18 mouse cellular contexts compared by ENCODE assay signal in genomic region chr6:83501524-83502310, GRCm38 (mm10). TPM values are rescaled to one million over a fixed set of nuclear protein-coding genes. Genes with fewer than 3 reads are reported as not detected.
DNase-seq lines count a peak whose midpoint lies in the region; ATAC-seq and TF ChIP-seq lines count a peak whose summit lies in the region.
"Had no signal": no experiment of that assay in that cellular context is flagged by ENCODE, and none has a peak within 500 bp of the region (broad histone marks: within the 10 kb centered on the region; RNA-seq: fewer than 3 reads in every experiment).

No protein-coding gene starts in this region.

- peak overlapping the region; percentile 6; the same call in 1 of the 2 replicates for H3K27ac ChIP-seq in heart, postnatal 0 days (ENCODE audit: low read depth)
- 0 out of 2 replicates have a peak overlapping the region, but pooled peaks have one; percentile 4 for H3K27ac ChIP-seq in liver, embryonic 16.5 days (ENCODE audit: low read length)
- H3K27ac ChIP-seq: forebrain, embryonic 15.5 days; heart, embryonic 10.5 days; hindbrain, embryonic 15.5 days; liver, embryonic 12.5 days; neural tube, embryonic 15.5 days had no signal

- no peaks in the 10 kb centered on the region for H3K9me3 ChIP-seq in heart, postnatal 0 days (replicated peaks; ENCODE audit: control insufficient read depth, low read length)
- no peaks in the 10 kb centered on the region for H3K9me3 ChIP-seq in liver, embryonic 16.5 days (replicated peaks; ENCODE audit: control insufficient read depth, low read length)
- H3K9me3 ChIP-seq: forebrain, embryonic 15.5 days; heart, embryonic 10.5 days; hindbrain, embryonic 15.5 days; liver, embryonic 12.5 days; neural tube, embryonic 15.5 days had no signal

- TF ChIP-seq EP300 in heart, postnatal 0 days (IDR thresholded peaks at IDR 0.05; ENCODE audit: low read depth), result no peak

- H3K27me3 ChIP-seq in heart, postnatal 0 days (ENCODE audit: control insufficient read depth, insufficient read depth, low read length), result no peaks in the 10 kb centered on the region
- H3K27me3 ChIP-seq in liver, embryonic 16.5 days (ENCODE audit: control insufficient read depth, insufficient read depth, low read depth, low read length), result no peaks in the 10 kb centered on the region
- H3K27me3 ChIP-seq: forebrain, embryonic 15.5 days; hindbrain, embryonic 15.5 days; liver, embryonic 12.5 days; neural tube, embryonic 15.5 days had no signal

- no peak for TF ChIP-seq CTCF in heart, postnatal 0 days (IDR thresholded peaks at IDR 0.05; ENCODE audit: low read depth)

- DNase-seq in heart, postnatal 0 days (ENCODE audit: low spot score), result no peak
- no peak for DNase-seq in heart, postnatal 36 days
- DNase-seq in liver, result no peak
- peak; percentile 90 for DNase-seq in fat pad, adult 2 months (ENCODE audit: extremely low read depth, low read depth, low spot score)
- DNase-seq in yolk sac, embryonic 10.5 days (ENCODE audit: low spot score), result peak; percentile 42
- DNase-seq: kidney, postnatal 10 days; lung, postnatal 14 days; retina, postnatal 1 day had no signal

- H3K36me3 ChIP-seq in heart, postnatal 0 days (replicated peaks; ENCODE audit: control insufficient read depth, insufficient read depth, low read length), result no peaks in the 10 kb centered on the region; the same call in 1 of the 2 replicates
- no peaks in the 10 kb centered on the region for H3K36me3 ChIP-seq in liver, embryonic 16.5 days (ENCODE audit: control insufficient read depth, insufficient read depth)
- H3K36me3 ChIP-seq: hindbrain, embryonic 15.5 days had no signal

- no peak overlapping the region for H3K9ac ChIP-seq in heart, postnatal 0 days (replicated peaks; ENCODE audit: low read depth, low read length)
- H3K9ac ChIP-seq in liver, embryonic 16.5 days (ENCODE audit: low read depth, low read length), result no peak overlapping the region
- H3K9ac ChIP-seq: forebrain, embryonic 15.5 days; hindbrain, embryonic 15.5 days; liver, embryonic 12.5 days had no signal

- intact Hi-C loops in heart, postnatal 36 days (cut with DNase I), result no loop called here

- no peak overlapping the region for H3K4me3 ChIP-seq in heart, postnatal 0 days (ENCODE audit: low read depth, low read length)
- no peak overlapping the region for H3K4me3 ChIP-seq in liver, embryonic 16.5 days (ENCODE audit: low read depth, low read length)
- H3K4me3 ChIP-seq: forebrain, embryonic 15.5 days; heart, embryonic 10.5 days; hindbrain, embryonic 15.5 days; liver, embryonic 12.5 days; neural tube, embryonic 15.5 days had no signal

- 60% methylated on average over 9 of the region's 9 CpGs for WGBS in heart, postnatal 0 days
- WGBS in liver, embryonic 16.5 days (ENCODE audit: insufficient replicate concordance), result 68% methylated on average over 9 of the region's 9 CpGs

- no peak overlapping the region for H3K4me2 ChIP-seq in heart, postnatal 0 days (ENCODE audit: low read depth, low read length)
- no peak overlapping the region for H3K4me2 ChIP-seq in liver, embryonic 16.5 days (ENCODE audit: low read depth, low read length)
- H3K4me2 ChIP-seq: forebrain, embryonic 15.5 days; hindbrain, embryonic 15.5 days; liver, embryonic 12.5 days; midbrain, embryonic 11.5 days; neural tube, embryonic 15.5 days had no signal

- no peak for ATAC-seq in heart, postnatal 0 days (ENCODE audit: insufficient read depth, low read depth)
- no peak for ATAC-seq in liver, embryonic 16.5 days (ENCODE audit: low read depth)
- ATAC-seq in inflammation-experienced regulatory T-cells, adult 6 months, result no peak
- ATAC-seq: CD4-positive, CD25-positive, alpha-beta regulatory T cell, adult 4 months; forebrain, embryonic 15.5 days; liver, embryonic 12.5 days had no signal

- peaks cover 28% of the 10 kb centered on the region for H3K4me1 ChIP-seq in heart, postnatal 0 days (ENCODE audit: control insufficient read depth, insufficient read depth)
- peaks cover 19% of the 10 kb centered on the region for H3K4me1 ChIP-seq in liver, embryonic 16.5 days (ENCODE audit: control insufficient read depth, low read depth, low read length)

RNA-seq across cellular contexts. Expression of gene Dguok, which starts 5.1 kb away (rescaled TPM):
- 21.4 and 25.2 TPM in 2 replicates for total RNA-seq in heart, postnatal 0 days (2014; rRNA removed; ENCODE audit: low replicate concordance)
- 51.7 and 58.4 TPM in 2 replicates for polyA plus RNA-seq in heart, postnatal 0 days (2015; fragmentation: Nextera tagmentation; extraction: Ambion mirVana)
- 10 to 100 TPM; 31.6 to 32.7 TPM for total RNA-seq in heart, postnatal 36 days (2021)
- polyA plus RNA-seq in liver, embryonic 16.5 days (2015; fragmentation: Nextera tagmentation; extraction: Ambion mirVana), result 24.1 and 24.3 TPM in 2 replicates
- polyA plus RNA-seq in inflammation-experienced regulatory T-cells, adult 6 months (2017; shearing (Covaris generic)), result 100 to 1,000 TPM in 1 of 3 experiments, 10 to 100 TPM in 2; 60.1 to 100 (median 87.6) TPM

RNA-seq across cellular contexts. Expression of gene Actg2, which starts 34.3 kb away (rescaled TPM):
- 15.0 and 831 TPM in 2 replicates for total RNA-seq in heart, postnatal 0 days (2014; rRNA removed; ENCODE audit: low replicate concordance)
- 7.0 and 9.9 TPM in 2 replicates for polyA plus RNA-seq in heart, postnatal 0 days (2015; fragmentation: Nextera tagmentation; extraction: Ambion mirVana)
- total RNA-seq in heart, postnatal 36 days (2021), result 1 to 10 TPM; 1.5 to 2.4 TPM
- polyA plus RNA-seq in liver, embryonic 16.5 days (2015; fragmentation: Nextera tagmentation; extraction: Ambion mirVana), result 3.8 and 9.8 TPM in 2 replicates
- 10 to 100 TPM; 25.8 to 52.0 (median 35.3) TPM for polyA plus RNA-seq in inflammation-experienced regulatory T-cells, adult 6 months (2017; shearing (Covaris generic))
- total RNA-seq: left cerebral cortex, postnatal 36 days had no signal

RNA-seq across cellular contexts. Expression of gene Tet3, which starts 42.8 kb away (rescaled TPM):
- total RNA-seq in heart, postnatal 0 days (2014; rRNA removed; ENCODE audit: low replicate concordance), result 14.1 and 17.3 TPM in 2 replicates
- polyA plus RNA-seq in heart, postnatal 0 days (2015; fragmentation: Nextera tagmentation; extraction: Ambion mirVana), result 16.4 and 17.2 TPM in 2 replicates
- total RNA-seq in heart, postnatal 36 days (2021), result 10 to 100 TPM; 27.2 to 27.6 TPM
- polyA plus RNA-seq in liver, embryonic 16.5 days (2015; fragmentation: Nextera tagmentation; extraction: Ambion mirVana), result 9.3 and 13.7 TPM in 2 replicates
- polyA plus RNA-seq in inflammation-experienced regulatory T-cells, adult 6 months (2017; shearing (Covaris generic)), result 10 to 100 TPM; 13.2 to 19.4 (median 18.7) TPM

Comparison
In these comparisons a context has a peak if more than half of its experiments do, and no peak if none do; other contexts are left out.
1. DNase-seq: peak in fat pad, adult 2 months (single experiment) and yolk sac, embryonic 10.5 days (single experiment); none in heart, postnatal 0 days (single experiment), heart, postnatal 36 days (0 of 2) and liver (single experiment).